Mouse (Mus musculus) intestine, postnatal 0 days (tissue): ENCODE measurements at regions not wholly inside any gene's neighbourhood (a gene's known extent, or its start where the extent isn't known, plus 50 kb on each side); places are given as distances from the start of the nearest gene placed in this dataset.

ENCODE experiments used
- ATAC-seq: fragments of 200-750 bp; cut with Nextera tagmentation; 2 replicates; pipeline ENCODE4 v1.8.0; 2017; ENCODE audit warnings: mild to moderate bottlenecking, moderate TSS enrichment, moderate library complexity
- H3K27ac ChIP-seq: fragments of 300-500 bp; sonication (generic); 2 replicates; pipeline ENCODE4 v1.5.1; 2014; ENCODE audit warnings: mild to moderate bottlenecking, low read depth, low read length, moderate library complexity
- H3K27me3 ChIP-seq: fragments of 300-500 bp; sonication (generic); replicated peaks from 2 replicates; pipeline ENCODE4 v1.6.1; 2014; ENCODE audit warnings: low read length, mixed read lengths; ENCODE audit not compliant: control insufficient read depth, insufficient read depth
- H3K36me3 ChIP-seq: fragments of 300-500 bp; sonication (generic); 2 replicates; pipeline ENCODE4 v1.6.1; 2014; ENCODE audit warnings: mild to moderate bottlenecking, moderate library complexity; ENCODE audit not compliant: control insufficient read depth, insufficient read depth
- H3K4me1 ChIP-seq: fragments of 300-500 bp; sonication (generic); replicated peaks from 2 replicates; pipeline ENCODE4 v1.6.1; 2014; ENCODE audit warnings: antibody characterized with exemption, low read length, mixed read lengths; ENCODE audit not compliant: control insufficient read depth, insufficient read depth
- H3K4me2 ChIP-seq: fragments of 300-500 bp; sonication (generic); replicated peaks from 2 replicates; pipeline ENCODE4 v1.6.1; 2014; ENCODE audit warnings: low read depth, mild to moderate bottlenecking, moderate library complexity
- H3K4me3 ChIP-seq: fragments of 300-500 bp; sonication (generic); 2 replicates; pipeline ENCODE4 v1.5.1; 2014; ENCODE audit warnings: low read depth, low read length
- H3K9ac ChIP-seq: fragments of 300-500 bp; sonication (generic); 2 replicates; pipeline ENCODE4 v1.6.1; 2014; ENCODE audit warnings: mild to moderate bottlenecking, low read depth, low read length
- H3K9me3 ChIP-seq: fragments of 300-500 bp; sonication (generic); 2 replicates; pipeline ENCODE4 v1.6.1; 2016; ENCODE audit warnings: mixed run types; ENCODE audit not compliant: control insufficient read depth
- CTCF ChIP-seq: sonication (generic); IDR thresholded peaks from 2 replicates; pipeline ENCODE4 v1.5.1; 2016; ENCODE audit warnings: low read depth, mild to moderate bottlenecking, control low read depth, antibody characterized with exemption, moderate library complexity
- WGBS: fragments of 180-500 bp; shearing (Covaris S2); extraction: QIAGEN DNeasy Blood & Tissue Kit; methylation state at CpG from one replicate; pipeline ENCODE4 v1.1.7; 2014; 5-methylcytosine and 5-hydroxymethylcytosine counted together

DNA sequence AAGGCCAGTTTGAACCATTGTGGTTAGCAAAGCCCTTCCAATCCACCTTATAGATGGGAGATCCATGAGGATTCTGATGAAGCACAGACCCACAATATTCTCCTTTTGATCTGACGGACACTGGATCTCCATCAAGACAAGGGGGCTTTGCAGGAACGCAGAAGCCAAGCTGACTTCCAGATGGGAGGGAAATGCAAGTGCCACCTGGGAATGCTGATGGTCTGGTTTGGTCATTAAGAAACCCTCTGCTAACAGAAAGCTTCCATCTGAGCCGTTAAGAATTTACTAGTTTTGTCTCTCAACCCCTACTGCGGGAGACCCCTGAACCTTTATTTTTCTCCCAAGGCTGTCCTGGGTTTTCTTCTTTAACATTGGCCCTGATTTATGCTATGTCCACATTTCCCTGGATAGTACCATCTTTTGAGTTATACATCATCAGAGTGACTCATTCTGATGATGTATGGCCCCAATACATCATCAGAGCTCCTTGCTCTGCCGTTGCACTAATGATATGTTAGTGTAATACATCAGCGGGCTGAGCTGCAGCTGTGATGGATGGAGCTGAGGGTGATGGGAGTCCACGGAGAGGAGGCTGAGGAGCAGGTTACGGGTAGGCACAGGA is 898.3 kb downstream of the Kcnma1 start:
- Histone ChIP-seq H3K27me3 (no peaks in the 10 kb centered on the region), H3K4me2 (no peak overlapping the region), H3K36me3 (no peaks in the 10 kb centered on the region), H3K4me3 (no peak overlapping the region), H3K9ac (no peak overlapping the region), H3K4me1 (peaks cover 8% of the 10 kb centered on the region; the same call in 1 of the 2 replicates), H3K27ac (no peak overlapping the region), H3K9me3 (no peaks in the 10 kb centered on the region)
- WGBS, result 66% methylated on average over 8 of the region's 8 CpGs
- ATAC-seq, result no peak
- TF ChIP-seq CTCF, result no peak

DNA sequence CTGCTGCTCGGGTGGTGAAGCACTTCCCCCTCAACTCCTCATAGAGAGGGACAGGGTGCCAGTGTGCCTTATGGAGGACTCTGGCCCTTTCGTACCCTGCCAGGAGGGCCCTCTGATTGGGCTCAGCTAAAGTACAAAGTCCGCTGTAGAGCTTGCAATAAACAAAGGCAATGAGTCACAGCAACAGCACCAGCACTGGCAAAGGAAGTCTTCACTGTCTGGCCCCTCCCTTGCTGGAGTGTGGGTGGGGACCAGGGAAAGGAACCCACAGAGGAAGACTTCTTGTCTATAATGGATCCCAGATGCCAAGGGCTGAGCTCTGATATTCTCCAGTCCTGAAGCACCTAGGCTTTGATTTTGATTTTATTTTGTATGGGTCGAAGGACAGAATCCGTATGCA is 899.4 kb downstream of the Kcnma1 start:
- H3K36me3 ChIP-seq, result no peaks in the 10 kb centered on the region
- TF ChIP-seq CTCF, result no peak
- no peak overlapping the region for H3K9ac ChIP-seq
- H3K27ac ChIP-seq, result no peak overlapping the region
- peak; percentile 100 for ATAC-seq
- H3K4me3 ChIP-seq, result no peak overlapping the region
- H3K27me3 ChIP-seq, result no peaks in the 10 kb centered on the region
- no peaks in the 10 kb centered on the region for H3K9me3 ChIP-seq
- WGBS, result 35% methylated on average over 5 of the region's 5 CpGs
- H3K4me2 ChIP-seq, result no peak overlapping the region
- H3K4me1 ChIP-seq, result peaks cover 8% of the 10 kb centered on the region; the same call in 1 of the 2 replicates

- TF ChIP-seq CTCF, result peak; percentile 39
- no peaks in the 10 kb centered on the region for H3K27me3 ChIP-seq
- no peaks in the 10 kb centered on the region for H3K9me3 ChIP-seq
- no peak overlapping the region for H3K9ac ChIP-seq
- 71% methylated on average over 1 of the region's 1 CpGs for WGBS
- ATAC-seq, result peak; percentile 79
- H3K4me2 ChIP-seq, result no peak overlapping the region
- peaks cover 8% of the 10 kb centered on the region; the same call in 1 of the 2 replicates for H3K4me1 ChIP-seq
- peak overlapping the region; percentile 54 for H3K27ac ChIP-seq
- H3K4me3 ChIP-seq, result no peak overlapping the region
- no peaks in the 10 kb centered on the region for H3K36me3 ChIP-seq
Observed at GRCm38 (mm10) chr14:23114456-23114855, 899.8 kb downstream of the Kcnma1 start.

DNA sequence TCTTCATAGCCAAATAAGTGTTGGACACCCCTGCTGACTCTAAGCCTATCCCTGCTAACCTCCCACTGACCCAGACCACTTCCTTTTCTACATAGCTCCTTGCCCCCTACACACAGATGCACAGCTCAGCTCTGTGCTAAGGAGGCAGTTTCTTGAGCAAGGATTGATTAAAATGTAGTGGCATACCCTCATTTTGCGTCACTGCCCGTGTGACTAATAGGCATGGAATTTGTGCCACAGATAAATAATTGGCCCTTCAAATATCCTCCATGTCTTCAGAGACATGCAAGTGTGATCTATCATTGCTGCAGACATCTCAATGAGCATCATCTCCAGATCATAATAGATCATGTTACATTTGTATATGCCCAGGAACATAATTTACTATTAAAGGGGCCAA is 901.9 kb downstream of the Kcnma1 start:
- no peak overlapping the region for H3K4me2 ChIP-seq
- no peak for ATAC-seq
- H3K27me3 ChIP-seq, result no peaks in the 10 kb centered on the region
- H3K36me3 ChIP-seq, result no peaks in the 10 kb centered on the region
- H3K9ac ChIP-seq, result no peak overlapping the region
- WGBS, result 61% methylated on average over 2 of the region's 2 CpGs
- H3K9me3 ChIP-seq, result no peaks in the 10 kb centered on the region
- no peak overlapping the region for H3K27ac ChIP-seq
- H3K4me1 ChIP-seq, result peaks cover 8% of the 10 kb centered on the region; the same call in 1 of the 2 replicates
- H3K4me3 ChIP-seq, result no peak overlapping the region
- no peak for TF ChIP-seq CTCF

DNA sequence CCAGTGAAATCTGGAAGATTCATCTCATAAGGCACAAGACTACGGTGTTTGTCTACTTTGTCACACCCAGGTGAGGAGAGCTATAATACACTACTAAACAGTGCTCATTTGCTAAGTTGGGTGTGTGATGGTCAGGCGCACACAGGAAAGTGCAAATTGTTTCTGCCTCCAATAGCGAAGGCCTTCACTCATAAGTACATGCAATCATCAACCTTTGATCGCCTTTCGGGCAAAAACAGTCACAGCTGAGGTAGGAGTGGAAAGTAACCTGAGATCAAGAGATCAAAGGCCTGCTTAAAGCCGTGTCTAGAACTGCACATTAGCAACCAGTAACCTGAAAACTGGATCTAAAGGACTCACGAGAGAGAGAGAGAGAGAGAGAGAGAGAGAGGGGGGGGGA is 905.7 kb downstream of the Kcnma1 start:
- Histone ChIP-seq H3K27me3 (no peaks in the 10 kb centered on the region), H3K27ac (no peak overlapping the region; the same call in 1 of the 2 replicates)
- ATAC-seq, result peak; percentile 76

GRCm38 (mm10) chr14:23107466-23107865 is 906.8 kb downstream of the Kcnma1 start:
- Histone ChIP-seq H3K9ac (no peak overlapping the region), H3K4me3 (no peak overlapping the region), H3K9me3 (no peaks in the 10 kb centered on the region), H3K4me1 (no peaks in the 10 kb centered on the region), H3K4me2 (no peak overlapping the region), H3K27ac (no peak overlapping the region), H3K36me3 (no peaks in the 10 kb centered on the region), H3K27me3 (no peaks in the 10 kb centered on the region)
- WGBS, result 78% methylated on average over 4 of the region's 4 CpGs
- TF ChIP-seq CTCF, result no peak
- no peak for ATAC-seq

More for the DNA sequence above, 905.7 kb downstream of the Kcnma1 start:
- Histone ChIP-seq H3K36me3 (no peaks in the 10 kb centered on the region), H3K9ac (no peak overlapping the region), H3K4me1 (no peaks in the 10 kb centered on the region), H3K4me2 (no peak overlapping the region), H3K4me3 (no peak overlapping the region), H3K9me3 (no peaks in the 10 kb centered on the region)
- TF ChIP-seq CTCF, result no peak
- 40% methylated on average over 7 of the region's 7 CpGs for WGBS
